Mouse (Mus musculus): ENCODE measurements around the gene Slc37a2.
A peak's percentile ranks its signal among the peaks of the same experiment; 100 is the strongest.
"Not testable (repeated sequence)": the region's sequence is repeated elsewhere in the genome, so short reads cannot be mapped to it uniquely, and the experiment has no call there.

Slc37a2 gene

GRCm38 (mm10) chr9:37255149-37255888 lies at the start of gene Slc37a2:
Gene Slc37a2, minus strand, starts transcription at chr9:37255738.
- DNase-seq (ENCODE audit: low spot score in 2 of 2), result peak; percentile 70 to 72

GRCm38 (mm10) chr9:37301720-37302119 lies 46.2 kb upstream of the Slc37a2 start:
- no peak for DNase-seq (ENCODE audit: low spot score in 2 of 2)

- not testable (repeated sequence) for DNase-seq (ENCODE audit: low spot score in 2 of 2)
These were observed 45.0 kb upstream of the Slc37a2 start for GRCm38 (mm10) chr9:37300501-37300900.

GRCm38 (mm10) chr9:37295586-37295985 lies 40.0 kb upstream of the Slc37a2 start:
- no peak for DNase-seq (ENCODE audit: low spot score in 2 of 2)

GRCm38 (mm10) chr9:37266622-37267021 lies 11.1 kb upstream of the Slc37a2 start:
- DNase-seq (ENCODE audit: low spot score in 2 of 2), result no peak

GRCm38 (mm10) chr9:37255889-37256225 lies 319 bp upstream of the Slc37a2 start:
- no peak for DNase-seq (ENCODE audit: low spot score in 2 of 2)

GRCm38 (mm10) chr9:37254531-37255110 lies 917 bp downstream of the Slc37a2 start:
- no peak for DNase-seq (ENCODE audit: low spot score in 2 of 2)

- DNase-seq (ENCODE audit: low spot score in 2 of 2), result no peak
These were observed 4.9 kb downstream of the Slc37a2 start for GRCm38 (mm10) chr9:37250631-37251030.

GRCm38 (mm10) chr9:37249976-37250375 lies 5.6 kb downstream of the Slc37a2 start:
- DNase-seq (ENCODE audit: low spot score in 2 of 2), result no peak

- DNase-seq (ENCODE audit: low spot score in 2 of 2), result no peak
These were observed 7.1 kb downstream of the Slc37a2 start for GRCm38 (mm10) chr9:37248381-37248906.

- DNase-seq (ENCODE audit: low spot score in 2 of 2), result peak; percentile 52 to 59
These were observed 8.1 kb downstream of the Slc37a2 start for GRCm38 (mm10) chr9:37247429-37247828.

GRCm38 (mm10) chr9:37245810-37246209 lies 9.7 kb downstream of the Slc37a2 start:
- no peak for DNase-seq (ENCODE audit: low spot score in 2 of 2)

- DNase-seq (ENCODE audit: low spot score in 2 of 2), result no peak
These were observed 10.1 kb downstream of the Slc37a2 start for GRCm38 (mm10) chr9:37245404-37245803.

- DNase-seq (ENCODE audit: low spot score in 2 of 2), result no peak
These were observed 10.9 kb downstream of the Slc37a2 start for GRCm38 (mm10) chr9:37244600-37244999.

GRCm38 (mm10) chr9:37242764-37243163 lies 12.8 kb downstream of the Slc37a2 start:
- DNase-seq (ENCODE audit: low spot score in 2 of 2), result no peak

- peak; percentile 15 to 38 for DNase-seq (ENCODE audit: low spot score in 2 of 2)
These were observed 19.4 kb downstream of the Slc37a2 start for GRCm38 (mm10) chr9:37235951-37236737.

GRCm38 (mm10) chr9:37232201-37233195 lies 23.0 kb downstream of the Slc37a2 start:
- DNase-seq (ENCODE audit: low spot score in 2 of 2), result no peak

GRCm38 (mm10) chr9:37230486-37231195 lies 24.9 kb downstream of the Slc37a2 start:
- DNase-seq (ENCODE audit: low spot score in 2 of 2), result no peak

GRCm38 (mm10) chr9:37229880-37230325 lies 25.6 kb downstream of the Slc37a2 start:
- peak; percentile 51 to 68 for DNase-seq (ENCODE audit: low spot score in 2 of 2)

GRCm38 (mm10) chr9:37225581-37225980 lies 30.0 kb downstream of the Slc37a2 start:
- DNase-seq (ENCODE audit: low spot score in 2 of 2), result no peak
